Mouse (Mus musculus): ENCODE measurements around the gene Syn3. TPM values are rescaled to one million over a fixed set of nuclear protein-coding genes. Genes with fewer than 3 reads are reported as not detected.

Gene Syn3
- polyA plus RNA-seq, 1 experiment from 2014 or later: 2.1 TPM

GRCm38 (mm10) chr10:86243525-86243924, 255.2 kb downstream of the Syn3 start:
- Histone ChIP-seq H3K4me2 (replicated peaks) (no peak overlapping the region), H3K36me3 (no peaks in the 10 kb centered on the region), H3K9ac (no peak overlapping the region), H3K4me3 (replicated peaks) (no peak overlapping the region), H3K27me3 (replicated peaks) (no peaks in the 10 kb centered on the region), H3K9me3 (no peaks in the 10 kb centered on the region), H3K4me1 (replicated peaks) (no peaks in the 10 kb centered on the region), H3K27ac (no peak overlapping the region)
- no peak for ATAC-seq
- 90% methylated on average over 6 of the region's 6 CpGs for WGBS

- Histone ChIP-seq H3K36me3 (no peaks in the 10 kb centered on the region), H3K9ac (no peak overlapping the region), H3K9me3 (no peaks in the 10 kb centered on the region), H3K27me3 (replicated peaks) (no peaks in the 10 kb centered on the region), H3K4me1 (replicated peaks) (no peaks in the 10 kb centered on the region), H3K27ac (no peak overlapping the region), H3K4me3 (replicated peaks) (no peak overlapping the region), H3K4me2 (replicated peaks) (no peak overlapping the region)
- ATAC-seq: no peak
- 67% methylated on average over 3 of the region's 3 CpGs for WGBS
Observed at GRCm38 (mm10) chr10:86242721-86243120, 256.0 kb downstream of the Syn3 start.

GRCm38 (mm10) chr10:86230006-86230405, 268.7 kb downstream of the Syn3 start:
- Histone ChIP-seq H3K27me3 (replicated peaks) (no peaks in the 10 kb centered on the region), H3K4me2 (replicated peaks) (no peak overlapping the region), H3K4me1 (replicated peaks) (no peaks in the 10 kb centered on the region), H3K27ac (no peak overlapping the region), H3K9me3 (no peaks in the 10 kb centered on the region), H3K9ac (no peak overlapping the region), H3K4me3 (replicated peaks) (no peak overlapping the region), H3K36me3 (no peaks in the 10 kb centered on the region)
- 84% methylated on average over 6 of the region's 6 CpGs for WGBS
- no peak for ATAC-seq

- Histone ChIP-seq H3K9me3 (no peaks in the 10 kb centered on the region), H3K27ac (no peak overlapping the region), H3K27me3 (replicated peaks) (no peaks in the 10 kb centered on the region), H3K36me3 (no peaks in the 10 kb centered on the region), H3K4me3 (replicated peaks) (no peak overlapping the region), H3K9ac (no peak overlapping the region), H3K4me2 (replicated peaks) (no peak overlapping the region), H3K4me1 (replicated peaks) (no peaks in the 10 kb centered on the region)
- no peak for ATAC-seq
- 87% methylated on average over 3 of the region's 3 CpGs for WGBS
Observed at GRCm38 (mm10) chr10:86225480-86225879, 273.2 kb downstream of the Syn3 start.

GRCm38 (mm10) chr10:86218984-86219383, 279.7 kb downstream of the Syn3 start:
- no peak overlapping the region for H3K9ac ChIP-seq
- 91% methylated on average over 3 of the region's 3 CpGs for WGBS
- H3K27me3 ChIP-seq (replicated peaks): no peaks in the 10 kb centered on the region
- no peak overlapping the region for H3K4me3 ChIP-seq (replicated peaks)
- no peak overlapping the region for H3K27ac ChIP-seq
- no peaks in the 10 kb centered on the region for H3K36me3 ChIP-seq
- no peaks in the 10 kb centered on the region for H3K4me1 ChIP-seq (replicated peaks)
- no peak overlapping the region for H3K4me2 ChIP-seq (replicated peaks)
- no peaks in the 10 kb centered on the region for H3K9me3 ChIP-seq
- ATAC-seq: no peak

GRCm38 (mm10) chr10:86216836-86217235, 281.9 kb downstream of the Syn3 start:
- Histone ChIP-seq H3K9me3 (no peaks in the 10 kb centered on the region), H3K4me1 (replicated peaks) (no peaks in the 10 kb centered on the region), H3K4me3 (replicated peaks) (no peak overlapping the region), H3K27me3 (replicated peaks) (no peaks in the 10 kb centered on the region), H3K4me2 (replicated peaks) (no peak overlapping the region), H3K27ac (no peak overlapping the region), H3K36me3 (no peaks in the 10 kb centered on the region), H3K9ac (no peak overlapping the region)
- ATAC-seq: no peak
- whole genome bisulfite sequencing: 86% methylated on average over 2 of the region's 2 CpGs

- H3K36me3 ChIP-seq: no peaks in the 10 kb centered on the region
- H3K27me3 ChIP-seq (replicated peaks): no peaks in the 10 kb centered on the region
- H3K27ac ChIP-seq: no peak overlapping the region
- no peak overlapping the region for H3K9ac ChIP-seq
- no peak for ATAC-seq
- no peak overlapping the region for H3K4me2 ChIP-seq (replicated peaks)
- H3K4me3 ChIP-seq (replicated peaks): no peak overlapping the region
- no peaks in the 10 kb centered on the region for H3K9me3 ChIP-seq
- WGBS: 62% methylated on average over 4 of the region's 4 CpGs
- no peaks in the 10 kb centered on the region for H3K4me1 ChIP-seq (replicated peaks)
Observed at GRCm38 (mm10) chr10:86212062-86212461, 286.6 kb downstream of the Syn3 start.

GRCm38 (mm10) chr10:86203915-86204314, 294.8 kb downstream of the Syn3 start:
- Histone ChIP-seq H3K4me2 (replicated peaks) (no peak overlapping the region), H3K27me3 (replicated peaks) (no peaks in the 10 kb centered on the region), H3K4me1 (replicated peaks) (no peaks in the 10 kb centered on the region), H3K9ac (no peak overlapping the region), H3K36me3 (no peaks in the 10 kb centered on the region), H3K27ac (no peak overlapping the region), H3K9me3 (no peaks in the 10 kb centered on the region), H3K4me3 (replicated peaks) (no peak overlapping the region)
- no peak for ATAC-seq

- ATAC-seq: no peak
- 84% methylated on average over 6 of the region's 6 CpGs for WGBS
- H3K9ac ChIP-seq: no peak overlapping the region
- no peaks in the 10 kb centered on the region for H3K36me3 ChIP-seq
- H3K27me3 ChIP-seq (replicated peaks): no peaks in the 10 kb centered on the region
- H3K4me2 ChIP-seq (replicated peaks): no peak overlapping the region
- H3K4me3 ChIP-seq (replicated peaks): no peak overlapping the region
- no peaks in the 10 kb centered on the region for H3K4me1 ChIP-seq (replicated peaks)
- H3K27ac ChIP-seq: no peak overlapping the region
- no peaks in the 10 kb centered on the region for H3K9me3 ChIP-seq
Observed at GRCm38 (mm10) chr10:86203175-86203574, 295.5 kb downstream of the Syn3 start.

GRCm38 (mm10) chr10:86201826-86202225, 296.9 kb downstream of the Syn3 start:
- H3K4me3 ChIP-seq (replicated peaks): no peak overlapping the region
- ATAC-seq: no peak
- H3K27ac ChIP-seq: no peak overlapping the region
- no peaks in the 10 kb centered on the region for H3K27me3 ChIP-seq (replicated peaks)
- no peaks in the 10 kb centered on the region for H3K9me3 ChIP-seq
- WGBS: 78% methylated on average over 7 of the region's 7 CpGs
- no peaks in the 10 kb centered on the region for H3K4me1 ChIP-seq (replicated peaks)
- no peaks in the 10 kb centered on the region for H3K36me3 ChIP-seq
- H3K4me2 ChIP-seq (replicated peaks): no peak overlapping the region
- H3K9ac ChIP-seq: no peak overlapping the region

- Histone ChIP-seq H3K36me3 (no peaks in the 10 kb centered on the region), H3K27me3 (replicated peaks) (no peaks in the 10 kb centered on the region), H3K9me3 (no peaks in the 10 kb centered on the region), H3K4me3 (replicated peaks) (no peak overlapping the region), H3K4me2 (replicated peaks) (no peak overlapping the region), H3K9ac (no peak overlapping the region), H3K4me1 (replicated peaks) (no peaks in the 10 kb centered on the region), H3K27ac (no peak overlapping the region)
- 61% methylated on average over 3 of the region's 3 CpGs for WGBS
- ATAC-seq: no peak
Observed at GRCm38 (mm10) chr10:86201006-86201405, 297.7 kb downstream of the Syn3 start.

- no peak overlapping the region for H3K4me2 ChIP-seq (replicated peaks)
- no peaks in the 10 kb centered on the region for H3K9me3 ChIP-seq
- no peaks in the 10 kb centered on the region for H3K36me3 ChIP-seq
- ATAC-seq: no peak
- H3K4me3 ChIP-seq (replicated peaks): no peak overlapping the region
- H3K27ac ChIP-seq: no peak overlapping the region
- H3K4me1 ChIP-seq (replicated peaks): no peaks in the 10 kb centered on the region
- 87% methylated on average over 3 of the region's 3 CpGs for WGBS
- no peak overlapping the region for H3K9ac ChIP-seq
- no peaks in the 10 kb centered on the region for H3K27me3 ChIP-seq (replicated peaks)
Observed at GRCm38 (mm10) chr10:86196414-86197025, 302.2 kb downstream of the Syn3 start.

GRCm38 (mm10) chr10:86194722-86195121, 304.0 kb downstream of the Syn3 start:
- no peaks in the 10 kb centered on the region for H3K9me3 ChIP-seq
- H3K4me1 ChIP-seq (replicated peaks): no peaks in the 10 kb centered on the region
- H3K4me3 ChIP-seq (replicated peaks): no peak overlapping the region
- no peak overlapping the region for H3K27ac ChIP-seq
- no peak overlapping the region for H3K4me2 ChIP-seq (replicated peaks)
- no peak overlapping the region for H3K9ac ChIP-seq
- no peak for ATAC-seq
- H3K36me3 ChIP-seq: no peaks in the 10 kb centered on the region
- no peaks in the 10 kb centered on the region for H3K27me3 ChIP-seq (replicated peaks)
- WGBS: 72% methylated on average over 4 of the region's 4 CpGs
